Mouse (Mus musculus) right cerebral cortex, postnatal 36 days (tissue): Measurements from ENCODE around the gene Olfr798.

ENCODE experiments used
- DNase-seq, 2 experiments: peaks; one replicate each; pipeline ENCODE4 v3.0.0; 2022; ENCODE audit warnings: low spot score in 2 of 2, mixed read lengths in 1 of 2

The Olfr798 gene

DNA sequence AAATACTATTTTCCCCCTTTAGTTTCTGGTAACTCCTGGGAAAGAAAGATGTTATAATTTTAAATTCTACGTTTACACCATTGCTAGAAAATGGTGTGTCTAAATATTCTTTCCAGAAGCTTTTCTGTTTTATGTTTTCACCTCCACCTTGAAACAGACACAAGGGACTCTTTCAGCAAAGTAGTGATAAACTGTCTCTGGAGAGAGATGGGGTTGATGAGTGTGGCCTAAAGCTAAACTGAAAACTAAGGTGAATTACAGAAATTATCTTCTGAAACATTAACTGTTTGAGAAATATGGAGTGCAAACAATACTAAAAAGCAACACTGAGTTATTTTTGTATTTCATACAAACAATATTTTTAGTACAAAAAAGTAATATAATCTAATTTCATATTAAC is at the start of gene Olfr798:
Gene Olfr798, minus strand, starts transcription at position 101 of the 400 bp plus-strand sequence.
- no peak for DNase-seq

DNA sequence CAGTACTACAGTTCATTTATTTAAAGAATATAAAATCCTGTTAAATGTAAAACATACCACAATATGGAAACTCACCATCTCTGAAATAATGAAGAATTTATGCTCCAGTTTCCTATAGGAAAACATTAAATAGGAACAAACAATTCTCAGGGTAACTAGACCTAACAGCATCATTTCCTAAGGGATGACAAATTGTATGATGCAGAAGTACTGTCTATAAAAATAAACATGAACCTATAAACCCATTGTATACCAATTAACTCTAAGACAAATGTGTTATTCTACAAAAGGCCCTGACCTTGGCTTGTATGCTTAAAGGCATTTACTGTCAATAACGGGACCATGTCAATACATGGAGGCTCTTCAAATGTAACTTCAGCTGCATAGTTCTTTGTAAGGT is 46.0 kb upstream of the Olfr798 start, which contains the start of gene Olfr801:
Gene Olfr801, minus strand, starts transcription at position 101 of the 400 bp plus-strand sequence.
- no peak for DNase-seq

DNA sequence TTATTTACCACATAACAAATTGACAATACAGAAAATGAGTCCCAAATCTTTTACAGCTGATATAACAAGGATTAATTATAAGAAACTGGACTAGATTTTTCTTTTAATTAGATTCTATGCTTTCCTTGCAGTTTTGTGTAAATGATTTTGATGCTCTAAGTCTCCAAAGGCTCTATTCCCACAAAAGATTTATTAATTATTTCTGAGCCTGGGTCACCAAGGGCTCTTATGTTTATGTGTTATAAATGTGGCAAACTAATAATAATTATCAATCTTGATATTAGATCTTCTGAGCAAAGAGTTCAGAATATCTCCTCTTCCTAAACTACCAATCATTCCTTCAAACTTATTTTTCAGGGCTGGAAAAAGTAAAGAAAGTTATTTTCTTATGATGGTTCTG is 29.7 kb upstream of the Olfr798 start, which contains the start of gene Olfr800:
Gene Olfr800, plus strand, starts transcription at position 301 of the 400 bp plus-strand sequence.
- no peak for DNase-seq

DNA sequence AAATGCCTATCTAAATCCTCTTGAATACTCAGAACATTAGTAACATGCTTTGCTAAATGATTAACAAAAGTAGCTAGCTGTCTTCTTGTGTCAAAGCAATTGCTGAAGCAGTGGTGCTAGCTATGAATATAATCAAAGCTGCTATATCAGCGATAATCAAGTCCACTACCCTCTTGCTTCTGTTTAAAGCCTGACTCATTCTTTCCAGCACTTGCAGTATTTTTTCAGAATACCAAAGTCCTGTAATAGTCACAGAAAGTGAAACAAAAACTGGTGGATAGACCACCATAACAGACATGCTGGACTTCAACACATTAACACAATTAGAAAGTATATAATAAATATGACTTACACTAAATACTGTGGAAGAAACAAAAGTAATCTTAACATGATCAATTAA is 24.0 kb upstream of the Olfr798 start:
- DNase-seq = no peak

DNA sequence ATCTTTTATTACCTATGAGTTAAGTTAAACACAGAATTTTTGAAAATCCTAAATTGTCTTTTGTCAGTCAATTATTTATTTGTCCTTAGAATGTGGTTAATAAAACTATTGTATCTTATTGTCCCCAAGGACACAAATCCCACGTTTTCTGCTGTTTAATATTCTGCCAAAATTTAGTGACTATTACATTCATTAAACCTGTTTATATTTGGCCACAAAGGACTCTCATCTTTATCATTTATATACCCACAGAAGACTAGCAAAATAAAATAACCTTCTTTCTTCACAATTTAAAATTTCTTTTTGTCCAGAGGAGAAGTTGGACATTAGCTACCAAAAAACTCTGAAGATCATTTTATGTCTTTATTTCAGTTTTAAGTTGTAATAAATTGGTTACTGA is 9.4 kb upstream of the Olfr798 start, which contains the start of gene Olfr799:
Gene Olfr799, plus strand, starts transcription at position 301 of the 400 bp plus-strand sequence.
- DNase-seq = no peak

DNA sequence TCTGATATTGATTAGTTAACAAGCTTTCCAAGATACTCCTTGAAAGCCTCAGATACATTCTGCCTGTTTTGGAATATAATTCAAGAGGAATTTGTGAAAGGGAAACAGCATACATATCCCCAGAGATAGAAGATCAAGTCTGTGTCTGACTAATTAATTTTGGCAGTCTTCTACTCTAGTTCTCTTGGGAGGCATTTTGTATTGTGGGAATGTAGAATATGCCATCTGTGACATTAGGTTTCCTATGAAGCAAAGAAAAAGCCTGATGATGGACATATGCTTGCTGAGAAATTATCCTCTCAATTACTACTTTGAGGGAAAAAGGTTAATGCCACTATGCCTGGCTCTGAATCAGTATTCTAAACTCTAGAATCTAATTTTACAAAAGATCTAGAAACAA is 4.5 kb downstream of the Olfr798 start:
- no peak for DNase-seq

DNA sequence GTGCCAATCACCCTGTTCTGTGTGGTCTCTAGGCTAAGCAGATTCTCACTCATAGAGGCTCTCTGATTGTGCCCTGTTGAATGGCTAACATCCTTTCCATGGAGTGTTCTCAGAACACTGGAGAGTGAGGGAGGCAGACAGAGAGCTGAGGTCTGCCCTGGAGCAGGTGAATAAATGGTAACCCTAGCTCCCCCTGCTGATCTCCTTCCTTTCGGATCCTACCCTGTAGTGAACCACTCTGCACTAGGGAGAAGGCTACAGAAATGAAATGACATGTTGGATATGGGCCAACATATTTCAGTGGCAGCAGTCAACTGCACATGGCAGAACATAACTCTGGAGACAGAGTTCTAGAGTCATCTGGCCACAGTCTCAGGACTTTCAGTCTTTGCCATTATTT is 6.0 kb downstream of the Olfr798 start:
- no peak for DNase-seq

DNA sequence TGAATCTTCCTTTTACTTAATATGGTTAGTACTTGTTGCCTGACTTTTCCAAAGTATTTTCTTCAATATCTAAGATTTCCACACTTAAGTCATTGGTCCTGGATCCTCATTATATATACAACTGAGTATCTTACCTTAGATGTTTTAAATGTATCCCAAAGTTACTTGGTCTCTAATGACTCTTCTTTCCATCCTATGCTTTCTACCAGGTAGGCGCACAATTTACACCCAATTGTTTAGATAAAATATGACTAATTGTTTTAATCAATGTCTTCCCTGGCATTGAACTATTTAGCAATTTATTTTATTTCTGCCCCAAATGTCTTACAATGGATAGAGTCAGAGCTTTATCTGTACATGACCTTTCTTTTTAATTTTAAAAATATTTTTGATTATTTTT is 15.3 kb downstream of the Olfr798 start, which contains the start of gene Olfr796:
Gene Olfr796, minus strand, starts transcription at position 101 of the 400 bp plus-strand sequence.
- DNase-seq = no peak

DNA sequence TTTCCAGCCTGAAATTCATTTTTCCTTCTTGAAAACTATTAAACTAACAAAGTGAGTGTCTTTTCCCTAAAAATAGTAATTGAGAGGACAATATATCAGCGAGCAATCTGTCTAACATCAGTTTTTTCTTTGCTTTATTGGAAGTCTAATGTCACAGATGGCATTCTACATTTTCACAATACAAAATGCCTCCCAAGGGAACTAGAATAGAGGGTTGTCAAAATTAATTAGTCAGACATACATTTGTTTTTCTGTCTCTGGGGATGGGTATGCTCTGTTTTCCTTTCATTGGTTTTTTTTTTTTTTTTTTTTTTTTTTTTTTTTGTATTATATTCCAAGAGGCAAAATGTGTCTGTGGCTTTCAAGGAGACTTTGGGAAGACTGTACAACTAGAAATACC is 50.7 kb downstream of the Olfr798 start:
- no peak for DNase-seq
